Mouse (Mus musculus): ENCODE data around the gene Tubb4b.

Gene Tubb4b

GRCm38 (mm10) chr2:25244144-25244543 lies 19.6 kb upstream of the Tubb4b start:
- no peak for DNase-seq

GRCm38 (mm10) chr2:25243342-25243741 lies 18.8 kb upstream of the Tubb4b start:
- no peak for DNase-seq

GRCm38 (mm10) chr2:25242101-25242506 lies 17.6 kb upstream of the Tubb4b start, which contains the start of the genes Rnf208 and Cysrt1:
TSS of gene Rnf208 (plus strand) at chr2:25242255.
TSS of gene Cysrt1 (minus strand) at chr2:25242452.
- peak; percentile 13 to 39 for DNase-seq

- DNase-seq: no peak
Observed at GRCm38 (mm10) chr2:25241438-25241775, 16.9 kb upstream of the Tubb4b start.

GRCm38 (mm10) chr2:25240723-25241437 lies 16.4 kb upstream of the Tubb4b start:
- peak; percentile 33 to 50 for DNase-seq

GRCm38 (mm10) chr2:25240310-25240709 lies 15.8 kb upstream of the Tubb4b start:
- no peak for DNase-seq

GRCm38 (mm10) chr2:25239766-25240165 lies 15.3 kb upstream of the Tubb4b start:
- DNase-seq: no peak

- no peak for DNase-seq
Observed at GRCm38 (mm10) chr2:25238106-25238505, 13.6 kb upstream of the Tubb4b start.

GRCm38 (mm10) chr2:25237522-25237921 lies 13.0 kb upstream of the Tubb4b start:
- DNase-seq: no peak

GRCm38 (mm10) chr2:25236614-25237013 lies 12.1 kb upstream of the Tubb4b start, which contains the start of gene Rnf224:
TSS of gene Rnf224 (minus strand) at chr2:25236787.
- DNase-seq: no peak

GRCm38 (mm10) chr2:25234551-25235220 lies 10.2 kb upstream of the Tubb4b start:
- DNase-seq: no peak

GRCm38 (mm10) chr2:25234050-25234449 lies 9.5 kb upstream of the Tubb4b start, which contains the start of gene Slc34a3:
TSS of gene Slc34a3 (minus strand) at chr2:25234364.
- no peak for DNase-seq

- no peak for DNase-seq
Observed at GRCm38 (mm10) chr2:25233421-25233820, 8.9 kb upstream of the Tubb4b start.

- DNase-seq: no peak
Observed at GRCm38 (mm10) chr2:25231038-25231437, 6.5 kb upstream of the Tubb4b start.

GRCm38 (mm10) chr2:25230581-25230980 lies 6.1 kb upstream of the Tubb4b start:
- DNase-seq: no peak

GRCm38 (mm10) chr2:25229582-25229981 lies 5.1 kb upstream of the Tubb4b start:
- no peak for DNase-seq

GRCm38 (mm10) chr2:25228995-25229530 lies 4.6 kb upstream of the Tubb4b start:
- peak in 1 of 2 experiments; percentile 21 for DNase-seq

- DNase-seq: peak; percentile 83 to 85
Observed at GRCm38 (mm10) chr2:25228431-25228889, 4.0 kb upstream of the Tubb4b start.

GRCm38 (mm10) chr2:25227406-25227805 lies 2.9 kb upstream of the Tubb4b start:
- DNase-seq: no peak

GRCm38 (mm10) chr2:25226864-25227263 lies 2.4 kb upstream of the Tubb4b start:
- no peak for DNase-seq

- no peak for DNase-seq
Observed at GRCm38 (mm10) chr2:25225811-25226379, 1.4 kb upstream of the Tubb4b start.

- peak; percentile 96 to 99 for DNase-seq
Observed at GRCm38 (mm10) chr2:25224766-25225752, 557 bp upstream of the Tubb4b start.

Data from thymus, postnatal 36 days (tissue).